Mouse (Mus musculus): ENCODE measurements around the gene I830077J02Rik.

I830077J02Rik gene

GRCm38 (mm10) chr3:105932240-105933071 is at the start of gene I830077J02Rik:
I830077J02Rik (minus strand) TSS chr3:105932664.
- no peak for DNase-seq (ENCODE audit: extremely low spot score, low read depth, low spot score)

GRCm38 (mm10) chr3:105974174-105974573 is 41.7 kb upstream of the I830077J02Rik start:
- no peak for DNase-seq (ENCODE audit: extremely low spot score, low read depth, low spot score)

DNA sequence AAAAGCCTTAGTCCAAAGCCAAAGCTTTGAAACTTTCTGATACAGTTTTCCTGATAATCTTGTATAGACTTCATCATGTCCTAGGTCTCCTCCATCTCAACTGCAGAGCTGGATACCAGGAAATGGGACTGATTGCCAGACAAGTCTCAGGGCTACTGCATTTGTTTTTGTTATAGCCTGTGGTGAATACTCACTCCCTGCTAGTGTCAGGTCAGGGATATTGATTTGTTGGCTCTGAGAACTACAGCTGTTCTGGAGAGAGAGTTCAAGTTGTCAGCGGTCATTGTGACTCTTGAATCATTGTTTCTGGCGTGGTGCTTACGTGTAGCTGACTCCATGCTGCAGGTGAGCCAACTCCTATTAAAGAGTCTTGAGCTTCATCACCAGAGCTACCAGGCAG is 40.9 kb upstream of the I830077J02Rik start, which contains the start of gene Ovgp1:
Gene Ovgp1 (plus strand): TSS at position 301 of the 400 bp plus-strand sequence.
- no peak for DNase-seq (ENCODE audit: extremely low spot score, low read depth, low spot score)

GRCm38 (mm10) chr3:105971831-105972446 is 39.5 kb upstream of the I830077J02Rik start:
- no peak for DNase-seq (ENCODE audit: extremely low spot score, low read depth, low spot score)

GRCm38 (mm10) chr3:105960700-105961099 is 28.2 kb upstream of the I830077J02Rik start:
- DNase-seq (ENCODE audit: extremely low spot score, low read depth, low spot score), result no peak

DNA sequence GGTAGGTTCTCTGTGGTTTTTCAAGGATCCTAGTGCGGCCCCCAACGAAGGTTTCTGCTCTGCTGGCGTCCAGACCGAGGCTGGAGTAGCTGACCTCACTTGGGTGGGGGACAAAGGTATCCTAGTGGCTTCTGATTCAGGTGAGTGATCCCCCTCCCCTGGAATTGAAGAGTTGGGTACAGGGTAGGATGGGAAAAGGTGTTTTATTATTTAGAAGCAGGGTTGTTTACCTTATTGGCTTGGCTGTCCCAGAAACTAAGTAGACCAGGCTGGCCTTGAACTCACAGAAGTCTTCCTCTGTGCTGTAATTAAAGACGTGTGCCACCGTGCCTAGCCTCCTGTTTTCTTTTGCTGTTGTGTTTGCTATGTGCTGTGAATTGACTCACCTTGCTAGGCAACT is 27.5 kb upstream of the I830077J02Rik start, which contains the start of gene Atp5f1:
Gene Atp5f1 (minus strand): TSS at position 101 of the 400 bp plus-strand sequence.
- DNase-seq (ENCODE audit: extremely low spot score, low read depth, low spot score), result no peak

GRCm38 (mm10) chr3:105959585-105959984 is 27.1 kb upstream of the I830077J02Rik start:
- no peak for DNase-seq (ENCODE audit: extremely low spot score, low read depth, low spot score)

GRCm38 (mm10) chr3:105958974-105959580 is 26.6 kb upstream of the I830077J02Rik start, which contains the start of gene Wdr77:
Wdr77 (plus strand) TSS chr3:105959369.
- DNase-seq (ENCODE audit: extremely low spot score, low read depth, low spot score), result peak; percentile 99

DNA sequence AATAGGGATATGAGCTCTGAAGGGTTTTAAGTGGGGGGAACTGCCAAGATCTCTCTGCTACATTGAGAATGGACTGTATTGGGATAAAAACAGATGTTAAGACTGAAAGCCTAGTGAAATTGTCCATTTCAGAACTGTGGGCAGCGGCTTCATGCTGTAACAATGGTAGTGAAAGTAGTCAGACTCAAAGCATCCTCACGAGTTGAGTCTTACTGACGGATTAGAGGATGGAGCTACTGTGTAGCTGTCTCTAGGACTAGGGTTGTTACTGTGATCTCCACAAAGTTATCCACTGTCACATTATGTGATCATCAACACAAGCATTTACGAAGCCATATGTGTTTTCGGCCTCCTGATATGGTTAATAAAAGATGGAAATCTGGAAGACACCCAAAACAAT is 25.7 kb upstream of the I830077J02Rik start:
- DNase-seq (ENCODE audit: extremely low spot score, low read depth, low spot score), result no peak

GRCm38 (mm10) chr3:105957235-105957634 is 24.8 kb upstream of the I830077J02Rik start:
- no peak for DNase-seq (ENCODE audit: extremely low spot score, low read depth, low spot score)

DNA sequence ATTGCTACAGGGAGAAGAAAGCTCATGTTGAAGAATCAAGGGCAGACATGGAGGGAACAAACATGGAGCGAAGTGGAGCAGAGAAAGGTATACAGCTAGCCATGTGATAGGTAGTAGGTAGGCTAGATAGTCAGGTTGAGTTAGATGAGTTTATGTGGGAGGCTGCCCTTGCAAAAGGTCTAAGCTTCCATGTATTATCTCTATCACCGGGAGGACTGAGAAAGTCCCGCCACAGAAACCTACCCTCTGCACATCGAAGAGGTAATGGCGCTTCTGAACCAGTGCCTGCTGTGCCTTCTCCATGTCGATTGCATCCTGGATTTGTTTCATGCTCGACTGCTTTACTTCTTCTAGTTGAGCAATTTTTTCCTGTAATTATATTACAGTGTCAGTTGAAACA is 18.9 kb upstream of the I830077J02Rik start:
- DNase-seq (ENCODE audit: extremely low spot score, low read depth, low spot score), result no peak

DNA sequence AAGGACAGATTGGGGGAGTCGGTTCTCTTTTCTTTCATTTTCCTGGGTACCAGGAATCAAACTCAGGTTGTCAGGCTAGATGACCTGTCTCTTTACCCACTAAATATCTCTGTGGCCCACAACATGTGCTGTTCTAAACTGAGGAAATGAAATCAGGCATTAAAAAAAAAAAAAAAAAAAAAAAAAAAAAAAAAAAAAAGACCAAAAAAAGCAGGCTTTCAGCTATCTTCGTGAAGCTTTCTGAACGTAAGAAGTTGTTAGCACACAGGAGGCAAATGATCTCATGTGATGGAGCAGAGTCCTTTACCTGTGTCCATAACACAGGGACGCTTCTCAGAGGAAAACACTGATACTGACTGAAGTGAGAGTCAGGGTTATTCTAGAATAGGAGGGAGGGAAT is 3.6 kb upstream of the I830077J02Rik start:
- no peak for DNase-seq (ENCODE audit: extremely low spot score, low read depth, low spot score)

DNA sequence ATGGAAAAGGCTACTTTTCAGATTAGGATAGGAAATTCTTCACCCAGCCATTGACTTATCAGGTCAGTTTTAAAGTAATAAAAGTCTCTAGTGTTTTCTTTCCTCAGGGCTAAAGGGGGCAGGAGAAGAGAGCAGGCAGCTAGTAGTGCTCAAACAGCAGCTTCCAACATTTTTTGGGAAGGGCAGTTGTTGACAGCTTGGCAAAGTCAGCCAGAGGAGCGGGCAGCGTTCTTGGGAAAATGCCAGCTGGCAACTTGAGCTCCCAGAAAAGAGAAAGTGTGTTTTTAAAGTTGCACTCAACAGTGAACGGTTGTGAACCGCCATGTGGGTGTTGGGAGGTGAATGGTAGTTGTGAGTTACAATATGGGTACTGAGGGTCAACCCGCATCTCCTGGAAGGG is 2.6 kb upstream of the I830077J02Rik start:
- DNase-seq (ENCODE audit: extremely low spot score, low read depth, low spot score), result no peak

DNA sequence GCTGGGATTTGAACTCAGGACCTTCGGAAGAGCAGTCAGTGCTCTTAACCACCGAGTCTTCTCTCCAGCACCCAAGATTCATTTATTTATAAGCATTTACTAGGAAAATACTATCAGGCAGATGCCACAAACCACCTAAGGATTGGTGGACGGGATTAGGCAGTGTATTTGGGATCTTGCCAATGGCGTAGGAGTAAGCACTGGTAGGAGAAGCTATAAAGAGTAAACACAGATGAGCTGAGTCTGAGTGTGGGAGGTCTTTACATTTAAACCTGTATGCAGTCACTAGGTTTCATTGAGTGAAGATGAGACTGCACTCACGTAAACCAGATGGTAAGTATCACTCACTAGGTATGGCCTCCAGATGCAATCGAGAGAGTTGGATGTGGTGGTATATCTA is 1.5 kb upstream of the I830077J02Rik start:
- DNase-seq (ENCODE audit: extremely low spot score, low read depth, low spot score), result no peak

GRCm38 (mm10) chr3:105931095-105931494 is 1.4 kb downstream of the I830077J02Rik start:
- DNase-seq (ENCODE audit: extremely low spot score, low read depth, low spot score), result no peak

DNA sequence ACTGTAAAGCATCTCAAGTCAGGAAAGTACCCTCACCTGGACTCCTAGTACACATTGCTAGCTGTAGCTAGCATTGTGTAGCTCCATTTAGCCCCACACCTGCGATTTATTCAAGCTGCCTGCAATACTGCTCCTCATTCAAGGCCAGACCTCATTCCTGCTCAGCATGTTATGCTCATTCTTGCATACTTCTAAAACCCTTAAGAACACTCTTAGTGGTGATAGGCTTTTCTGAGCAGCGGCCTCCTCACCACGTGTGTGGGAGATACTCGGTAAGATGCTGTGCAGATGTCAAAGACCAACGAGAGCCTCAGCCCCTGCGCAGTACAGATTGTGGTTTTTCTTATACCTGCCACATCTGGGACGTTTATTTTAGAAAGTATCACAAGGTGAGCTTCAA is 2.6 kb downstream of the I830077J02Rik start:
- DNase-seq (ENCODE audit: extremely low spot score, low read depth, low spot score), result no peak

DNA sequence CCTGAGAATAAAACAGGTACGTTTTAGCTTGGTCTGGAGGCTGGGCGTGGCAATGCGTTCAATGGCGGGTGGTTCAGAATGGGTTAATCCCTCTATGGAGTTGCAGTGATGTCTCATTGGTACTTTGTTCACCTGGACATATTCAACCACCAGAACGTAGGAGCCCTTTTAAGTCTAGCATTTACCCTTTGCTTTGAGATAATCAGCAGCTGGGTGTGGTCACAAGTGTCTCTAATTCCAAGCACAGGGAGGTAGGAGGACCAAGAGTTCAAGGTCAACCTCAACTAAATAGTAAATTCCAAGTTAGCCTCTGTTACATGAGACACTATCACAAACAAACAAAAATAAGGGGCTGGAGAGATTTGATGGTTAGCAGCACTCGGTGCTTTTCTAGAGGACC is 3.7 kb downstream of the I830077J02Rik start:
- DNase-seq (ENCODE audit: extremely low spot score, low read depth, low spot score), result no peak

DNA sequence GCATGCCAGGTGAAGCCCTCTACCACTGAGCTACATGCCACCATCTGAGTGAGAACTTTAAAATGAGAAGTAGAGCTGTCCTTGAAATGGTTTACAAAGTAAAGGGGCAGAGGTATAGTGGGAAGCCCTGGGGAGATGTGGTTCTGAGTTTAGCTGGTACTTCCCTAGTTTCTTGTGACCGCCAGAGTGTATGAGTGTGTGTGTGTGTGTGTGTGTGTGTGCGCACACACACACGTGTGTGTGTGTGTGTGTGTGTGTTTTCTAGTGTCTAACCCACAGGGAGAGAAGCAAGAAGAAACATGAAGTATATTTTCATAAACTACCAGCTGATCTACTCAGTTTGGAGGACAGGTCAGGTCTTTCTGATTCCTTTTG is 4.3 kb downstream of the I830077J02Rik start:
- no peak for DNase-seq (ENCODE audit: extremely low spot score, low read depth, low spot score)

GRCm38 (mm10) chr3:105927561-105928194 is 4.8 kb downstream of the I830077J02Rik start:
- DNase-seq (ENCODE audit: extremely low spot score, low read depth, low spot score), result no peak

- no peak for DNase-seq (ENCODE audit: extremely low spot score, low read depth, low spot score)
These were observed 7.8 kb downstream of the I830077J02Rik start for GRCm38 (mm10) chr3:105924616-105925015.

- DNase-seq (ENCODE audit: extremely low spot score, low read depth, low spot score), result no peak
These were observed 10.5 kb downstream of the I830077J02Rik start for GRCm38 (mm10) chr3:105921959-105922358.

Measured in hindlimb bud, embryonic 11.5 days (tissue).